Mouse (Mus musculus): ENCODE results near the gene Chpf2. TPM values are rescaled to one million over a fixed set of nuclear protein-coding genes. Genes with fewer than 3 reads are reported as not detected.

Gene Chpf2
- polyA plus RNA-seq, 1 experiment = 34.5 TPM

Other genes starting within 250 kb of the Chpf2 start
- 56.0 and 70.5 TPM in 2 replicates for gene Kcnh2, start 235.1 kb upstream of the Chpf2 start, polyA plus RNA-seq (2012; rRNA removed)
- gene Nos3, start 221.9 kb upstream of the Chpf2 start, polyA plus RNA-seq (2012; rRNA removed) = 7.3 and 8.3 TPM in 2 replicates
- 3.1 and 5.1 TPM in 2 replicates for gene Atg9b, start 194.6 kb upstream of the Chpf2 start, polyA plus RNA-seq (2012; rRNA removed)
- 24.8 and 28.8 TPM in 2 replicates for gene Abcb8, start 193.1 kb upstream of the Chpf2 start, polyA plus RNA-seq (2012; rRNA removed)
- gene Asic3, start 173.3 kb upstream of the Chpf2 start, polyA plus RNA-seq (2012; rRNA removed) = 0.29 and 0.50 TPM in 2 replicates
- gene Cdk5, start 163.2 kb upstream of the Chpf2 start, polyA plus RNA-seq (2012; rRNA removed) = 61.4 and 77.8 TPM in 2 replicates
- 61.6 and 63.0 TPM in 2 replicates for gene Slc4a2, start 162.9 kb upstream of the Chpf2 start, polyA plus RNA-seq (2012; rRNA removed)
- gene Fastk, start 141.5 kb upstream of the Chpf2 start, polyA plus RNA-seq (2012; rRNA removed) = 134 and 154 TPM in 2 replicates
- 24.5 TPM in 2 replicates for gene Tmub1, start 138.9 kb upstream of the Chpf2 start, polyA plus RNA-seq (2012; rRNA removed)
- gene Agap3, start 134.6 kb upstream of the Chpf2 start, polyA plus RNA-seq (2012; rRNA removed) = 55.8 and 73.8 TPM in 2 replicates
- 0.01 and 0.07 TPM in 2 replicates for gene Gbx1, start 59.5 kb upstream of the Chpf2 start, polyA plus RNA-seq (2012; rRNA removed)
- 0.45 and 0.72 TPM in 2 replicates for gene Asb10, start 45.8 kb upstream of the Chpf2 start, polyA plus RNA-seq (2012; rRNA removed)
- gene 4931409K22Rik, start 29.9 kb upstream of the Chpf2 start, polyA plus RNA-seq (2012; rRNA removed) = not detected in 2 replicates
- 44.5 and 50.0 TPM in 2 replicates for gene Abcf2, start 9.3 kb upstream of the Chpf2 start, polyA plus RNA-seq (2012; rRNA removed)
- gene Smarcd3, start 37.7 kb downstream of the Chpf2 start, polyA plus RNA-seq (2012; rRNA removed) = 80.3 and 83.2 TPM in 2 replicates
- gene Nub1, start 98.8 kb downstream of the Chpf2 start, polyA plus RNA-seq (2012; rRNA removed) = 47.3 and 58.5 TPM in 2 replicates
- gene Wdr86, start 144.0 kb downstream of the Chpf2 start, polyA plus RNA-seq (2012; rRNA removed) = 0.62 and 0.98 TPM in 2 replicates
- gene Crygn, start 171.3 kb downstream of the Chpf2 start, polyA plus RNA-seq (2012; rRNA removed) = 3.0 TPM in 1 of 2 replicates, not detected in the other

Measured in urinary bladder, adult 2 months (tissue).